Mouse (Mus musculus) neutrophil, adult 5-6 weeks (primary cell): ENCODE data around the gene Zfp445. TPM values are rescaled to one million over a fixed set of nuclear protein-coding genes. Genes with fewer than 3 reads are reported as not detected.
A peak's percentile ranks its signal among the peaks of the same experiment; 100 is the strongest.
"Not testable (repeated sequence)": the region's sequence is repeated elsewhere in the genome, so short reads cannot be mapped to it uniquely, and the experiment has no call there.

Source experiments
- ATAC-seq: fragments of 151-379, 151-347 bp; 2 replicates; pipeline ENCODE4 v1.8.0; 2017; ENCODE audit warnings: mild to moderate bottlenecking, moderate TSS enrichment; ENCODE audit not compliant: insufficient number of reproducible peaks, poor library complexity, low FRiP score, severe bottlenecking; ENCODE audit errors: extremely low read depth
- total RNA-seq: library from RNA; stranded (forward); fragments of 200-1000 nt; gene quantifications from 2 replicates; pipeline ENCODE4 v1.2.3, GENCODE M21; 2017

The Zfp445 gene
- 105 and 106 TPM in 2 replicates for total RNA-seq

DNA sequence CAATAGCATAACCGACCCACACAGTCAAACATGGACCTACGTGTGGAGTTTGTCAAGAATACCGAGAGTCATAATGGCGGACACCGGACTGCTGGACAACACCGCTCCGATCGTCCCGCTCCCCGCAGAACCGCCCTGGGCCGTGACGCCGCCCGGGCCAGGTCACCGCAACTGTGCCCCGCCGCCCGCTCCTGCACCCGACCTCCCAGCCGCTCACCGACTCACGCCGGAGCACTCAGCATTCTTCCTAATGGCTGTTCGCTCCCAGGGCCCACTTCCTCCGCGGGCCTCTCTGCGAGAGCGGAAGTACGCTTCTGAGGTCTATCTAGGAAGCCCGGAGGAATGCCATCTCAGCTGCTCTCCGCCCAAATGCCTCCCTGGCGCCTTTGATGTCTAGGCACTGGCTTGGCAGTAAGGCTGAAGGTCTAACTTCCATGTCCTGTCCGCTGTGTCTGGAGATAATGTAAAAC lies at the start of gene Zfp445:
Zfp445 (minus strand) TSS at position 310 of the 470 bp plus-strand sequence.
- peak; percentile 95 for ATAC-seq

DNA sequence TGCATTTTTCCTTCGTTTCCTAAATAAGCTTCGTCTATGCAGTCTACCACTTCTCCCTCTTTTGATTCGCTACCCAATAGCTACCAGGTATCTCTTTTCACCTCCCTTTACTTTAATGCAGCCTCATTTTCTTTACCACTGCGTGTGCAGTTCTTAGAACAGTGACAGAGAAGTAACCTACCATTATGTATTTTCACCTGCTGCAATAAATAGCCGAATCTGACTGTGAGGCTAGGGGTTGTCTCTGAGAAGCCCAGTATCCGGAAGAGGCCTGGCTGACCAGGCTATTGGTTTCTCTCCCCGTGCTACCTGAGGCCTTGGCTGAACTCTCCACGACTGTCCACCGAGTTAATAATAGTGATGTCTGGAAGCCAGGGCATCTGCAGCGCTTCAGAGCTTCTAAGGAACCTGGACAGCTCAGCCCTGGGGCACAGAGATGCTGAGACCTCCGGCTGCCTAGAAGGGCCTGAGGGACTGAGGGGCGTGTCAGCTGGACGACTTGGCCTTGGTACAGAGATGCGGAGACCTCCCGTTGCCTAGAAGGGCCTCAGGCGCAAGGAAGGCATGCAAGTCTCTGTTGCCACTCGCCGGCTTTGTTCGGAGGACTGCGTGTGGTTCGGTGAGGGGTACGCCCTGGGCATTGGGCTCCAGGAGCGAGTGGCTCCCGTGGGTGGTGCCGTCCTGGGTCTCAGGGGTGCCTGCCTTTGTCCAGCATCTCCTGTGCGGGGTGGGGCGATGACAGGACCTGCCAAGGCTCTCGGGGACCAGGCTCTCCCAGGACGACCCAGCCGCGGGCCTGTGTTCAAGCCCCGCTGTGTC lies 37.1 kb upstream of the Zfp445 start:
- no peak for ATAC-seq

DNA sequence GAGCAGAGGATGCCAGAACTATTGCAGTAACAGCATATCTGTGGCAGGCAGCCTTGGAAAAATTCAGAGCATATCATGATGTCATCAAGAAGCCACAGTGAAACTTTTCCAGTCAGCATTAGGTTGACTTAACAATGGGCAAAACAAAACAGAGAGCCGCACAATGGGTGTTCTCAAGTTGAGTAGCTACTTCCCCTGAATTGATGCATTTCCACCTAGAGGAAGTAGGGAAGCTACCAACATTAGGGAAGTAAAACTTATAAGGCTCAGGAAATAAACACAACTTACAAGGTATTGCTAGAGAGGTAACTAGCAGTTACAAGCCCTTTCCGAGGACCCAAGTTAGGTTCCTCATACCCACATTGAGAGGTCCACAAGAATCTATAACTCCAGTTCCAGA lies 35.2 kb upstream of the Zfp445 start:
- ATAC-seq = no peak

DNA sequence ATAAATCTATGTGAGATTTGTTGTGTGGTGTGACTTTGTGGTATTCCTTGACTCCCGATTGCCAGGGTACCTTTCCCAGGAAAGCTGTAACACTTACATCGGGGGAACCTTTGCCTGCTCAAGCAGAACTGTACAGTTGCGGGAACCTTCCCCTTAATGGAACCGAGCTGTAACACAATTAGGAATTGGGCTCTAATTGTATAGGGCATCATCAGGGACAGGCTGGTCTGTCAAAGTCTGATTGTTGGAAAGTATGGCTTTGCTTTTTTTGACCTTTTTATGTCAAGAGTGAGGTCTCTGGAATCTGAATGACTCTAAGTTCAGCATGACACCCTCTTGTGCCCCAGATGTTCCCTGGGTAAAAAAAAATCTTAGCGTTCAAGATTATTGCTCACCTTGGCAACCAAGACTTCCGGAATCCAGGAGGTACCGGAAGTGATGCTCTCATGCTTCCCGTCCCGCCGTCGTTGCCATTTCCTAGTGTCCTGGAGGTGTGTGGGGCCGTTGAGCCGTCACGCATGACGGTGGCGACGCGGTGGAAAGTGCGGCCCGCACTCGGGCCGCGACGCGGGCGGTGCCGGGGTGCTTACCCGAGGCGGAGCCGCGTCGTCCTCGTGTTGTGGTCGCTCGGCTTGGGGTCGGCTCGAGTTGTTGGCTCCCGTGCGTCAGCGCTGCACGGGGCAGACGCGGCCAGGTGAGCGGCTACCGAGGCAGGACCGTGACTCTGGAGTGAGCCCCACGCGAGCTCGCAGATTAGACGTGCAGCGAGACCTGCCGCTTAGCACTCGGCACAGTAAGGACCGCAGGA lies 20.8 kb upstream of the Zfp445 start:
- peak; percentile 87 for ATAC-seq

DNA sequence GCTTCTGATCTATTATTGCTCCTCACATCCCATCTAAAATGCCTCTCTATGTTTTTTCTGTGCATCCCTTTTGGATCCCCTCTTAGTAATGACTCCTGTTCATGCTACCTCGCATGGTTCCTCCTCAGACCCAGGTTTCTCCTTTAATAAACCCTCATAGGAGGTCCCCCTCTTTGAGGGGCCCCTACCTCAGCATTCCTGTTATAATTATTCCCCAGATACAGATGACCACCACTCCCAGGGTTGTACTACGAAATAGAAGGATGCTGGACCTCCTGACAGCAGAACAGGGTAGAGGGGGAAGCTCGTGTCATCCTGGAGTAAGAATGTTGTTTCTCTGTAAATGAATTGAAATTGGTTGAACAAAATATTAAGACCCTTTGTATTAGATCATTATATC lies 19.6 kb upstream of the Zfp445 start, which contains the start of gene Zkscan7:
Zkscan7 (plus strand) TSS at position 301 of the 400 bp plus-strand sequence.
- no peak for ATAC-seq

DNA sequence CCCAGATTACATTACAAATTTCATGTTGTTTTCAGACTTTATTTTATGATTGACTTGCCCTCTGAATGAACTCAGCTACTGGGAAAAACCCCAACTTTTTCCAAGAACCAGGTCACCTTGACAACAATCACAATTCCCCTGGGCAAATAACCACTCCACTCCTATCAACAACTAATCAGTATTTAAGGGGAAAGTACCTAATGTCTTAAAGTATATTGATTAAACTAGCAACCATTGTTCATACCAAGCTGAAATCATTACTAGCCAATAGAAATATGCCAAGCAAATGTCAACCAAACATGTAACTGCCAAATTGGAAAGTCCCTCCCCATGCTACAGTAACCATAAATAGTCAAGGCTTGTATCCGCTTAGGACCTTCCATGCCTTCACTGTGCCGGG lies 9.3 kb upstream of the Zfp445 start:
- no peak for ATAC-seq

DNA sequence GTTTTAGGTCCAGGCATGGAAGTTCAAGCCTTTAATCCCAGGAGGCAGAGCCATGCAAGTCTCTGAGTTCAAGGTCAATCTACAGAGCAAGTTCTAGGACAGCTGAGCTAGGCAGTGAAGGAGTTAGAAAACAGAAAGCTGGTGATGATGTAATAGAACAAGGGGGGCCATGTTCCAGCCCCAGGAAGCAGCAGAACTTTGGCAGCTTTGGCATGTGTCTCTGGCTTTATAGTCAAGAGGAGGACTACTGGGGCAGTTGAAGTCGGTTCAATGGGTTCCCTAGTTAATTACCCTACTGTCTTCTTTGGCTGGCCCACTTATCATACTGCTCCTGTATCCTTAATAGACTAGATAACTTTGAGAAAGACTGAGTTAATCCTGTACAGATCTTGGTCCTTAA lies 8.8 kb upstream of the Zfp445 start:
- ATAC-seq = no peak

DNA sequence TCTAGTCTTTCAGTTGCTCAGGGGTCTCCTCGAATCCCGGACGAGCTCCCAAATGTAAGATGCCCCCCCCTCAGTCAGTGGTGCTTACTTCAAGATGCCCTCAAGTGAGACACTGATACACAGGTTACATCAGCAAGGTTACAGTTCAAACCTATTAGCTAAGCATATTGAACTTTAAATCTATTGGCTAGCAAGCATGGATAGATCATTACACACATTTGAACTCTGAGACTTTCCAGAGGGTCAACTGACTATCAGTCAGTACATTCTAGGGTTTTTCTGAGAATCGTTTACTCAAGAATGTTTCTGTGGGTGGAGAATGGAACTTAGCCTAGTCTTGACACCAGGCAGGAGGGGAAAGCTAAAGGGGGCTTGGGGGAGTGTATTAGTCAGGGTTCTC lies 6.8 kb upstream of the Zfp445 start:
- no peak for ATAC-seq

DNA sequence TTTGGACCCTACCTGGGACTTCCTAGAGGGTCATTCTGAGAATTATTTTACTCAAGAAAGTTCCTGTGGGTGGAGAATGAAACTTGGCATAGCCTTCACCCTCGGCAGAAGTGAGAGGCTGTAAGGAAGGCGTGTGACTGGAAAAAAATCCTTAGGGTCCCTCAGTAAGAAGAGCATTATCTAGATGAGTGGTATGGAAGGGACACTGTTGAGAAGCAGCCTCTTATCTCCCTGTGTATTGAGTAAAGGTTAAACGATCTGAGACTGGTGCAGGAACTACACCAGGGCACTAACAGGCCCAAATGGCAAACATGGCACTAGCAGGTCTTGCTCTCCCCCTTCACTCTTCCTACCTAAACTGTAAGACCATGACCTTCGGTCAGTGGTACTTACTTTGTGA lies 386 bp upstream of the Zfp445 start:
- no peak for ATAC-seq

DNA sequence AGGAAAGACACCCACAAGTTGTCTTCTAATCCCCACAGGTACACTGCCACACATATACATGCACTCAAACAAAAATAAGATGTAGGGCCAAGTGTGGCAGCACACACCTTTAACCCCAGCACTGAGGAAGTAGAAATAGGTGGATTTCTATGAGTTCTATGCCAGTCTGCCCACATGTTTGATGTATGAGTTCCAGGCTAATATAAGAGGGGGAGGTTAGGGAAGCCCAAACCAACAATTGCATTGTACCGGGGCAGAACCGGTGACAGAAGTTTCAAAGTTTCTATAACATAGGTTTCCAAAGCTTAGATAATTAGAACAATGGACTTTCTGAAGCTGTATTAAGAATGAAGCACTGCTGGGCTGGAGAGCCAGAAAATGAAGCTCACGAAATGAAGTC lies 958 bp downstream of the Zfp445 start:
- no peak for ATAC-seq

DNA sequence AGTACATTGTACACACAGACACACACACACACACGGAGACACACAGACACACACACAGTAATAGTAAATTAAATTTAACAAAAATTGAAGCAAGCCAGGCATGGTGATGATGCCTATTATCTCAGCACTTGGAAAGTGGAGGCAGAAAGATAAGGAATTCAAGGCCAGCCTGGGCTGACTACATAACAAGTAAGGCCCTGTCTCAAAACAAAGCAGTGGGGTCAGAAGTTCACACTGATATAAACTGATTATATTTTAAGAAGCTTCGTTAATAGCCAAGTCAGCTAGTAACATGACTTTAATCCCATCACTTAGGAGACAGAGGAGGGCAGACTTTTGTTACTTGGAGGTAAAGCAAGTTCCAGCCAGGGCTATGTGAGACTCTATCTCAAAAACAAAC lies 2.1 kb downstream of the Zfp445 start:
- no peak for ATAC-seq

DNA sequence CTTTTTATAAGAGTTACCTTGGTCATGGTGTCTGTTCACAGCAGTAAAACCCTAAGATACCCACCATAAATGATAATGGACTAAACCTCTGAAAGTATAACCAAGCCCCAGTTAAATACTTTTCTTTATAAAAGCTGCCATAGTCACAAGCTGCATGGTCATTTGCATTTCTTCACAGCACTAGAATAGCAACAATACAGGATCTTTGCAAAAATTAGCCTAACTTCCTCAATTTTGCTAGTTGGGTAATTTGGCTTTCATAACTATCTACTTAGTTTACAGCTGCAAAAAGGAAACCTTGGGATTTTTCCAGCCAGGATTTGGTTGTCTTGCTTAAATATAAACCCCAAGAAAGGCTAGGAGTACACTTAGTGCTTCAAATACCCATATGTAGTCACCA lies 5.1 kb downstream of the Zfp445 start:
- 0 out of 2 replicates have a peak, but pooled peaks have one; percentile 24 for ATAC-seq

DNA sequence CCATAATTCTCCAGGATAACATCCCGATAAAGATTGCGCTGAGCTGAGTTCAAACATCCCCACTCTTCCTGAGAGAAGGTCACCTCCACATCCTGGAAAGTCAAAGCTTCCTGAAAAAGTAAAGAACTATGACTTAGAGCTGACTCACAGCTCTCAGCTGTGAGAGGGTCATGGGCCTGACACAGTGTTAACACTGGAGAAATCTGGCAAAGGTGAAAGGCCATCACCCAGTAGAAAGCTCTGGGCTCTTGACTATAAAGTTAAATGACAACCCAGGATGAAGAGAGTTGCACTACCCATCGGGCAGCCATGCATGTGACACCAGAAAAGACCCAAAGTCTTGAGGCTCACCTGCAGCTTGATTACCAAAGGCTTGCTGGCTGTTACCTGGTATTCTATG lies 9.1 kb downstream of the Zfp445 start:
- ATAC-seq = no peak

DNA sequence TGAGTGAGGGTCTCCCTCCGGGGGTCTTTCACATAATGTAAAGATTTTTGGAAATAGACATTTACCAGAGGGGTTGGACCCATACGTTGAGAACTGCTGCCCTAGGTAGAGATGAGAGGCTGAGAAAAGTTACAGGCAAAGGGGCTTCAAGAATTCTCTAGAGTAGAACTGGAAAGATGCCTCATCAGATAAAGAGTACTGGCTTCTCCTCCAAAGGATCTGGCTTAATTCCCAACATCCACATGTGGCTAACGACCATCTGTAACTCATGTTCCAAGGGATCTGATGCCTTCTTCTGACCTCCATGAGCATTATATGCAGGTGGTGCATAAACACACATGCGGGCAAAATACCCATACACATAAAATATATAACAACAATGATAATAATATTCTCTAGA lies 10.2 kb downstream of the Zfp445 start:
- no peak for ATAC-seq

DNA sequence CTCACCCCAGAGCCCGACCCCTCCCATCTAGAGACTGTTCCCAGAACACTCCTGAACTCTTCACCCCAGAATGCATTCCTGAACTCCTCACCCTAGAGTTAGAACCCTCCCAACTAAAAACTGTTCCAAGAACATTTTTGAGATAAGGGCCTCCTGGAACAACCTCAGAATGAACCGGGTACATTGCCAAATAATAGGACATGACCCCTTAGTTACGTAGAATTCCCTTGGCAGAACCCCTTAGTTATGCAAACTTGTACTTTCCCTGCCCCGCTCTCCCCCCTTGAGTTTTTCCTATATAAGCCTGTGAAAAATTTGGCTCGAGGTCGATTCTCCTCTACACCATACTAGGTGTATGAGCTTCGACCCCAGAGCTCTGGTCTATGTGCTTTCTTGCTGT lies 10.7 kb downstream of the Zfp445 start:
- ATAC-seq = not testable (repeated sequence)

DNA sequence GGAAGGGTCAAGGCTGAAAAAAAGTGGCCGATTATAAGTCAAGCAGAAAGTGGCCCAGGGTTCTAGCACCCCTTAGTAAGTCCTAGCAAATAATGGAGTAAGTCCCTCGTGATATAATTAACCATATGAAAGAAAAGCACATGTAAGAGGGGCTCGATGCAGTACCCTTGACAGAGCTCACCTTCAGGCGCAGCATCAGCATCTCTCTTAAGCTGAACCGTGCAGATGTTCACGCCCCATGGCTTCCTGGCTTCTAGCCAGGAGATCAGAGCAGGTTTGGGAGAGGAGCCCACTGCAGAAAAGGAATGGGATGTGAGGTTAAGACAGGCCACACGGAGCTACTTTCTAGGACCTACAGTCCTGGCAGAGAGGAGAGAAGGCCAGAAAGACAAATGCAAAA lies 11.3 kb downstream of the Zfp445 start:
- ATAC-seq = no peak

DNA sequence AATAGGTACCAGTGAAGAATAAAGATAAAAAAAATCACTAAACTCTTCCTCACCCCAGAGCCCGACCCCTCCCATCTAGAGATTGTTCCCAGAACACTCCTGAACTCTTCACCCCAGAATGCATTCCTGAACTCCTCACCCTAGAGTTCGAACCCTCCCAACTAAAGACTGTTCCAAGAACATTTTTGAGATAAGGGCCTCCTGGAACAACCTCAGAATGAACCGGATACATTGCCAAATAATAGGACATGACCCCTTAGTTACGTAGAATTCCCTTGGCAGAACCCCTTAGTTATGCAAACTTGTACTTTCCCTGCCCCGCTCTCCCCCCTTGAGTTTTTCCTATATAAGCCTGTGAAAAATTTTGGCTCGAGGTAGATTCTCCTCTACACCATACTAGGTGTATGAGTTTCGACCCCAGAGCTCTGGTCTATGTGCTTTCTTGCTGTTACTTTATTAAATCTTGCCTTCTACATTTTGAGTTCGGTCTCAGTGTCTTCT lies 17.9 kb downstream of the Zfp445 start:
- ATAC-seq = not testable (repeated sequence)

DNA sequence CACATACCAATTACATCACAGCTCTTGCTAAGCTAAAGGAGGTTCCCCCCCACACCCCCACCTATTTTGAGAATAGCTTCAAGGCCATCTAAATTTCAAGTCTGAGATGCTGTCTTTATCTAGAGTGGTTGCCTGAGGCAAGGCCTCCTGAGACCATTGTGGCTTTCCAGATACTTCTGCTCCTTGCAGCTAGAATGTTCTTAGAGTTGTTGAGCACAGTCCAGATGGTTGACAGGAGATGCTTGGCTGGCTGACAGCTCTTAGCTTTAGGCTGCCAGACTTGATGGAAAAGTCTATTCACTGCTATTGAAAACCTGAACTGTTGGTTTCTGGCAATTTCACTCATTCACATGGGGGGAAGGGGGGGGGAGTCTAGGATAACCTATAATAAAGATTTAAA lies 19.6 kb downstream of the Zfp445 start:
- ATAC-seq = no peak

DNA sequence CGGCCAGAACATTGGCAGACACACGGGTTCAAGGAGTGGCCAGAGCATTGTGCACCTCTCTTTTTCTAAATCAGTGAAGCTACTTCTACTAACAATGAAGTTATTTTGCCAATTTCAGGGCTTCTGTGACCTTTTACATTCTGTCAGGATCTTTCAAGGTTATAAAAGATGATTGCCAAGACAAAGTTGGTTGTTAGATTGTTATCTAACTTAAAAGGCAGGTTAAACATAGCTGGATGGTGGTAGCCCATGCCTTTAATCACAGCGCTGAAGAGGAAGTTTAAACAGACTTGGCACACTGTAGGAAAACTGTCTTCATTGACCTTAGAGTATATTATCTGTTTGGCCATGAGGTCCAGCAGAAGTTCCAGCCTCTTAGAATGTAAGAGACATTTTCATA lies 20.2 kb downstream of the Zfp445 start:
- ATAC-seq = no peak

DNA sequence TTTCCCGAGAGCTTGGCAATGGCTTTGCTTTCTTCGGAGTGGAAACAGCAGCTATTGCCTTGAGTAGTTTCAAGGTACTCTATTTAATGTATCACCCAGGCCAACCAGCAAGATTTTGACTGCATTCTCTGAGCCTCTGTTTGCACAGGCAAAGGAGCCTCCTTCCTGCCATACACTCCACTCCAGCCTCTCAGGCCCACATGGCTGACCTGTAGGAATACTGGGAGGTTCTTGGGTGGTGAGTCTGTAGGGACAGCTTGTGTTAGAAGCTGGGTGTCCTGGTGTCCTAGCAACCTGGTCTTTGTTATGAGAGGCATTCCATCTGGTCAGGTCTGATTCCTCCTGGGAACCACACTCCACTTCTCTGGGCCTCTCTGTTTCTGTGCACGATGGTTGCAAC lies 22.0 kb downstream of the Zfp445 start, which contains the start of gene Gm35549:
Gm35549 (minus strand) TSS at position 276 of the 400 bp plus-strand sequence.
- no peak for ATAC-seq
